Mouse (Mus musculus) left cerebral cortex, postnatal 36 days (tissue): ENCODE results near the gene C330007P06Rik. TPM values are rescaled to one million over a fixed set of nuclear protein-coding genes. Genes with fewer than 3 reads are reported as not detected.
A peak's percentile ranks its signal among the peaks of the same experiment; 100 is the strongest.
"Not testable (repeated sequence)": the region's sequence is repeated elsewhere in the genome, so short reads cannot be mapped to it uniquely, and the experiment has no call there.

Experiments used
- DNase-seq, 2 experiments: peaks; one replicate each; pipeline ENCODE4 v3.0.0; 2021 to 2022; ENCODE audit warnings: low spot score in 2 of 2, mixed read lengths in 1 of 2
- intact Hi-C: fragments of 180-260 bp; cut with DNase I; formaldehyde crosslinking; loops from one replicate; pipeline ENCODE4 v1.15.1; 2025
- total RNA-seq, 2 experiments: library from RNA; stranded (reverse); gene quantifications; 2 replicates each; pipeline ENCODE4 v1.2.3; 2021

C330007P06Rik gene
- total RNA-seq, 2 experiments from 2014 or later, result 37.2 to 37.7 TPM

GRCm38 (mm10) chrX:36807360-36808317 lies 66.3 kb downstream of the C330007P06Rik start:
- peak; percentile 84 to 86 for DNase-seq
- intact Hi-C loops, result loop anchor here (5.0 kb wide), 1 partner anchor 95 kb away; the partner anchor contains the start of gene Nkrf

DNA sequence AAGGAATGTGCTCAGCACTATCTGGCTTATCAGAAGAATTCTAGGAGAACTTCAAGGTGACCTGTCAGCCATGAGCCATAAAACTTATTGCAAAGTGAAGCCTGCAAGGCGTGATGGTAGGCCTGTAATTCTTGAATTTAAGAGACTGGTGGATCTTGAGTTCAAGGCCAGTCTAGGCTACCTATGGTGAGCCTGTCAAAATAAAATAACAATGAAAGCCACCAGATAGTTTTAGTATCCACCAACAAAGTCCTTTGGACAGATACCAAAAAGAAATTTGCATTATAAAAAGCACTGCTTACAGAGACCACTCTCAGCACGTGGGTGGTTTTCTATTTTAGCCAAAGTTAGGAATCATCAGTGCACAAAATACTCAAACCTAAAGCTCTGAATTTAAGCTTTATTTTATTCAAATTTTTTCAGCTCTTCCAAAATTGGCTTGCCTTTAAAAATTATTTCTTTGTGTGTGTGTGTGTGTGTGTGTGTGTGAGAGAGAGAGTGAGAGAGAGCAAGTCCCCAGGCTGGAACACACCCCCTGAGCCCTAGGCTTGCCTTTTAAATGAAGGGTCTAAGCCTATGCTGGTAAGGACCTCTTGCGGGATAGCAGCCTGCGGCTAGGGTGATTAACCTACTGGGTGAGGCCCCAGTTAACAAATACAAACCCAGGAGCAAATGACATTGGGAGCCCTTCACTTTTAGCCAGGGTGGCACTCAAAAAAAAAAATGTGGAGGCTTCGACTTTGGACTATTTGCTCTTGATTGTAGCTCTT lies 68.3 kb downstream of the C330007P06Rik start:
- intact Hi-C loops, result loop anchor here (5.0 kb wide), 1 partner anchor 97 kb away; the partner anchor contains the start of gene Nkrf
- DNase-seq, result no peak

DNA sequence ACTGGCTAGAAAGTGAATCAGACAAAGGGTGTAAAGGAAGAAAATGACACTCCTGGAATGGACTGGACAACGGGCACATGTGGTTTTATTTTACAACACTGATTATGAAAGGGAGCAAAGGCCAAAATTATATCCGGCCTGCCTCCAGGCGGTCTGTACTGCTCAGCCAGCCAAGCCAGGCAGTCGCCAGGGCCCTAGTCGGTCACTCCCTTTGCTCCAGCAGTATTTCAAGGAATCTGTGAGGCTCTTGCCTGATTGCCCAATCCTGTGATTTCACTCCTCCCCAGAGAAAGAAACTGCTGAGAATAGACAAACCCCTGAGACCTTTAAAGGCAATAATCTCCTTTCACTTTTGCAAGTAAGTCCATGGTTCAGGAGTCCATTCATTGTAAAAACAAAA lies 69.7 kb downstream of the C330007P06Rik start:
- intact Hi-C loops, result no loop called here
- DNase-seq, result no peak

GRCm38 (mm10) chrX:36803189-36803588 lies 70.7 kb downstream of the C330007P06Rik start:
- no peak for DNase-seq
- intact Hi-C loops, result no loop called here

- intact Hi-C loops, result no loop called here
These were observed 74.6 kb downstream of the C330007P06Rik start for GRCm38 (mm10) chrX:36799131-36799879.

GRCm38 (mm10) chrX:36796734-36797133 lies 77.2 kb downstream of the C330007P06Rik start:
- DNase-seq, result not testable (repeated sequence)

More at GRCm38 (mm10) chrX:36799131-36799879, 74.6 kb downstream of the C330007P06Rik start:
- DNase-seq, result no peak

GRCm38 (mm10) chrX:36796163-36796581 lies 77.7 kb downstream of the C330007P06Rik start:
- intact Hi-C loops, result no loop called here

More at GRCm38 (mm10) chrX:36796734-36797133, 77.2 kb downstream of the C330007P06Rik start:
- intact Hi-C loops, result not testable (repeated sequence)

GRCm38 (mm10) chrX:36795424-36796162 lies 78.3 kb downstream of the C330007P06Rik start, which contains the start of gene Slc25a5:
Gene Slc25a5, plus strand, starts transcription at chrX:36795651.
- DNase-seq, result peak; percentile 77 to 82
- intact Hi-C loops, result no loop called here

More at GRCm38 (mm10) chrX:36796163-36796581, 77.7 kb downstream of the C330007P06Rik start:
- peak; percentile 80 to 84 for DNase-seq

- no peak for DNase-seq
- intact Hi-C loops, result no loop called here
These were observed 79.3 kb downstream of the C330007P06Rik start for GRCm38 (mm10) chrX:36794571-36794970.

GRCm38 (mm10) chrX:36789360-36789759 lies 84.6 kb downstream of the C330007P06Rik start:
- no peak for DNase-seq

DNA sequence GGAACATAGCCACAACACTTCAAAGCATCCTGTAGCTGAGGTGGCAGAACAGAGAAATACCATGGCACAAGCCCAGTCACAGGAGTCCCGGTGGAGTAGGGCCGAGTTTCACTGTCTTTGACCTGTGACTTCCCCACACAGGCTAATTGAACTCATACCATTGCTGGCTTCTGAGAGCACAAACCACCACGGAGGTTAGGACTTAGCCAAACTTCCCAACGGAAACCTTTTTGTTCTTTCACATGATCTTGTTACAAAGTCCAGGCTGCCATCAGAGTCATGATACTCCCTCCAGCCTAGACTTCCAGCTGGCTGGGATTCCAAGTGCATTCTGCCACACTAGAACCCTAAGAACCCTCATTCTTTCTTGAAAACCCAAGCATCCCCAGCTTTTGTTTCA lies 96.2 kb downstream of the C330007P06Rik start:
- no peak for DNase-seq
- intact Hi-C loops, result no loop called here

More at GRCm38 (mm10) chrX:36789360-36789759, 84.6 kb downstream of the C330007P06Rik start:
- intact Hi-C loops, result no loop called here

DNA sequence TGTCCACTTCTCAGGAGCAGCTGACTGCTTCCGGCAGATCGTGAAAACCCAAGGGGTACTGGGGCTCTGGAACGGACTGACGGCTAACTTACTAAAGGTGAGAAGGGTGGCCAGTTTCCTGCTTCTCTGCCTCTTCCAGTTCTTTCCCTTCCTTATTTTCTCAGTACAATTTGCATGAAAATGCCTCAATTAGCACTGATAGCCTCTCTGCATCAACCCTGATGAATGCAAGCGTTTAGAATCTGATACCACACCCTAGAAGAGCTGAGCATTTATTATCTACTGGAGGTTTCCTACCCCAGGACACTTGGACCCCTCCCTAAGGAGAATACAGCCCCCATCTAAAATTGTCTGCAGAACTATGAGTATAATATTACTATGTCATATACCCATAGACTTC lies 98.4 kb downstream of the C330007P06Rik start:
- no peak for DNase-seq
- intact Hi-C loops, result no loop called here

Other genes starting within 250 kb of the C330007P06Rik start
- 10 to 100 TPM; 10.4 to 11.9 TPM for gene Akap17b, start 228.7 kb downstream of the C330007P06Rik start, total RNA-seq
- gene Slc25a43, start 130.5 kb downstream of the C330007P06Rik start, total RNA-seq, result under 1 TPM; 0.35 to 0.48 TPM
- gene Slc25a5, start 78.5 kb downstream of the C330007P06Rik start, total RNA-seq, result 100 to 1,000 TPM; 312 to 340 TPM
- gene Ube2a, start 211 bp downstream of the C330007P06Rik start, total RNA-seq, result 10 to 100 TPM; 48.7 to 50.8 TPM
- gene Nkrf, start 28.8 kb upstream of the C330007P06Rik start, total RNA-seq, result 10 to 100 TPM; 31.2 to 32.3 TPM
- 10 to 100 TPM; 57.4 to 68.4 TPM for gene Sept6, start 117.7 kb upstream of the C330007P06Rik start, total RNA-seq
- not detected for gene Sowahd, start 174.7 kb upstream of the C330007P06Rik start, total RNA-seq
- 100 to 1,000 TPM; 236 to 243 TPM for gene Rpl39, start 211.3 kb upstream of the C330007P06Rik start, total RNA-seq
- gene Upf3b, start 236.2 kb upstream of the C330007P06Rik start, total RNA-seq, result 10 to 100 TPM; 12.8 to 21.5 TPM